Mouse (Mus musculus) WW6 (cell line): Measurements from ENCODE around the gene Gm49358.

ENCODE experiments used
- DNase-seq: peaks from one replicate; pipeline ENCODE4 v3.0.0-alpha.2; 2013; ENCODE audit warnings: low read depth, low spot score

Gm49358 gene

DNA sequence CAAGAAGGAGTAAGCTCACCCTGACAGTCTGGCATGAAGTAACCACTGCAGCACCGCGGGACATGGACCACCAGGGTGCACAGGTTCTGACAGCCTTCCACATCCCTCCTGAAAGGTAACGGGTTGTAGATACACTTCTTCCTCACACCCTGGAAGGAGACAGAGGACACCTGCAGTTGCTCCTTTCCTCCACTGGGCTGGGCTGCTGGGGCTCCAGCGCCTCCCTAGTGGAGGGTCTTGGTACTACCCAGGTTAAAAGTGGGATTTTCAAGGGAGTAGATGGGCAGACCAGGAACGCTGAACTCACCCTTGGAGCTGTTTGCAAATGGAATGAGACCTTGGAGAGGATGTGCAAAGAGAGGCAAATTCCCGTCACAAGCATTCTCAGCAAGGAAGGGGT lies 99.7 kb downstream of the Gm49358 start:
- peak; percentile 11 for DNase-seq

DNA sequence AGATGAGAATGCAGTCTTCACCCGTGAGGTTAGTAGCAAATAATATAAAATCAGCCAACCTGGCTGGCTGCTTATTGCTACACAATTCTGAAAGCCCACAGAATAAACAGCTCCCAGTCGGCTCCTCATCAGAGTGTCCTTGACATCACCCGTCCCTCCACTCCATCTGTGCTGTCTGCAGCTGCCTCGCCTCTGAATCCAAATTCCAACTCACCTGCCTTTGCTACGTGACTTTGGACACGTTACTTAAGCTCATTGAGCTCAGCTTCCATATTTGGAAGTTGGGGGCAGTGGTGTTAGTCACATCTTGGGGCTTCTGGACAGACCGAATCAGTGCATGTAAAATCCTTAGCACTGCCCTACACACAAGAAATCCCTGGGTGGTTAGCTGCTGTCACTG lies 108.3 kb downstream of the Gm49358 start:
- no peak for DNase-seq

DNA sequence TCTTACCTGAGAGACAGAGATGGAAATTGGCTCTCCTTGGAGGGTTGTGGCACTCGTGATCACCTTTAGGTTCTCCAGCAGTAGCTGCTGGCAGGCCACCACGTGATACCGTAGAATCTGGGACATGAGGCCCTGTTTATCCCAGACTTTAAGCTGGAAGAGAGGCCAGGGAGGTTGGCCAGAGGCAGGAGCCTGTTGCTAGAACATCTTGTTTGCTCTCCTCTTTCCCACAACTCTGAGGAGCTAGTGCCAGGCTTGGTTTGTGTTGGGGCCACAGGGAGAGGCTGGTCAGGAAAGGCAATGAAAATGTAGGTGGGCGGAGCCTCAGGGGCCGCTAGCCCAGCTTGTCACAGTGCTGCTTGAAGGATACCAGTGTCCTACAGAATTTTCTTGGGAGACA lies 108.8 kb downstream of the Gm49358 start:
- DNase-seq, result no peak

DNA sequence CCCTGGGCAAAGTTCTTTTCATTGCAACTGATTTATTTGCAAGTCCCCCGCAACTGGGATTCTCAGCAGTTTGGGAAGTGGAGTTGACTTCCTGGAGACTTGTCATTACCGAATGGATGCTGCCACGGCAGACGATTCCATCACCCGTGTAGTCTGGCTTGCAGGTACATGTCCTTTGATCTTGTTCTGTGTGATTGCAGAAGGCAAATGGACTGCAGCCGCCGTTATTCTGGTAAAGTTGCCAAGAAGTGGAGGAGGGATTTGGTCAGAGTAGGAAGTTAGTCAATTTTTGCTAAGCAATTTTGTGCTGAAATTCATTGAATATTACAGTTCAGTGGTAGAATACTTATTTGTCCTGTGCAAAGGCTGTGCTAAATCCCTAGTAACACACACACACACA lies 114.9 kb downstream of the Gm49358 start:
- no peak for DNase-seq

DNA sequence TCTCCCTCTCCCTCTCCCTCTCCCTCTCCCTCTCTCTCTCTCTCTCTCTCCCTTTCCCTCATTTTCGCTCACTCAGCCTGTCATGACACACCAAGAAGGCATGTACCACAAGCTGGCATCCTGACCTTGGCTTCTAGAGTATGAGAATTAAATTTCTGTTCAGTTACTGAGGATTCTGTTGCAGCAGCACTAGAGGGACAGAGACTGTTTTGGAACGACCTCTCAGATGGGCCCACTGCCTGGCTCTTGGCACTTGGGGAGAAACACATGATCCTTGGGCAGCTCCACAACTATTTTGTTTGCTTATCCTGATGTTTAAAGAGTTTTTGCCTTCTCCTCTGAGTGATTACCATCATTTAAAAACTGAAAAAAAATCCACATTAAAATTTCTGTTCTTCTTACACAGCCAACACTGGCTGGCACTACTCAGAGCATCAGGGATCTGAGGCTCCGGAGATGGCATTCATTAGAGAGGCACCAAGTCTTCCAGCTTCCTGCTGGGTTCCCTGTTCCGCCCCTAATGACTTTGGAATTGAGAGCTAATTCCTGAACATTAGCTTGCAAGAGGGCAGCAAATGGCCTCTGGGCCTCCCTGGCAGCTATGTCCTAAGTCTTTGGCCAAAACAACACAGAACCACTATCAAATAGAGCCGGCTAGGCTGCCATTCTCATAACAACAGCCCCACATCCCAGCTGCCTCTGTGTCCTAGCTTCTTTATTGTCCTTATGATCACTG lies 116.5 kb downstream of the Gm49358 start:
- no peak for DNase-seq

DNA sequence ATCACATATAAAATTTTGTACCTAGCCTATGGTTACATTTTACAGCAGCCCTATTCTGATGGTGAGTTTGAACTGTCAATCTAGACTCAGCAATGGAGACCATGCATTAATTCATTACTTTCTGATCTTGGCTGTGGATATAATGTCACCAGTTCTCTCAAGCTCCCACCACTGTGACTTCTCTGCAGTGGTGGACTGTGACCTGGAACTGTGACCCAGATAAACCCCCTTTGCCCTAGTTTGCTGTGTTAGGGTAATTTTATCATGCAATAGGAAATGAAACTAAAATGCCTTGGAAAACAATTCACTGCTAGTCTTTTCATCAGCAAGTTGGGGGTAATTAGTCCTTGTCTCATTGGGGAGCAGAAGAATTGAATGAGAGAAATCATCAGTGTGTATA lies 117.7 kb downstream of the Gm49358 start:
- no peak for DNase-seq
